Mouse (Mus musculus): ENCODE data around the gene Tm7sf2.

The Tm7sf2 gene

DNA sequence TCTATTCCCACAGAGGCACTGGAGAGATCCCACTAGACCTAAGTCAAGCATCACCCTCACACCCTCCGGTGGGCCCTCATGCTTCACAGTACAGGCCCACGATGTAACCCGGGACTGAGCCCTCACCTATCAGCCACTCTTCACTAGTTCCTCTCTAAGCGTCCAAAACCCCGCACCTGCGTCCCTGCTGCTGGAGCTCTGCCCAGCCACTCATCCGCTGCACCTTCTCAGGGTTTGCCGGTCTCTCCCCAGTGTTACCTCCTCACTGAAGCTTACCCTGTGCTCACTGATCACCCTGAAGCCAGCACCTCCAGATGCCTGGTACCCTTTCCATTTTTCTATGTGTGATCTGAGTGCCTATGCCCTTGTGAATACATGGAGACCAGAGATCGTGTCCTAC, 25.9 kb downstream of the Tm7sf2 start:
- DNase-seq = no peak

DNA sequence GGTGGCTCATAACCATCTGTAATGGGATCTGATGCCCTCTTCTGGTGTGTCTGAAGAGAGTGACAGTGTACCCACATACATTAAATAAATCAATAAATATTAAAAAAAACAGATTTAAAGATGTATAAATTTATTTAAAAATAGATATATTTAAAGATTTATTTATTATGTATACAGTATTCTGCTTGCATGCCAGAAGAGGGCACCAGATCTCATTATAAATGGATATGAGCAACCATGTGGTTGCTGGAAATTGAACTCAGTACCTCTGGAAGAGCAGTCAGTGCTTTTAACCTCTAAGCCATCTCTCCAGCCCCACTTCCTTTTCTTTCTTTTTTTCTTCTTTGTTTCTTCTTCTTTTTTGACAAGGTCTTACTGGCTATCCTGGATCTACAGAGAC, 28.2 kb downstream of the Tm7sf2 start:
- DNase-seq = no peak

DNA sequence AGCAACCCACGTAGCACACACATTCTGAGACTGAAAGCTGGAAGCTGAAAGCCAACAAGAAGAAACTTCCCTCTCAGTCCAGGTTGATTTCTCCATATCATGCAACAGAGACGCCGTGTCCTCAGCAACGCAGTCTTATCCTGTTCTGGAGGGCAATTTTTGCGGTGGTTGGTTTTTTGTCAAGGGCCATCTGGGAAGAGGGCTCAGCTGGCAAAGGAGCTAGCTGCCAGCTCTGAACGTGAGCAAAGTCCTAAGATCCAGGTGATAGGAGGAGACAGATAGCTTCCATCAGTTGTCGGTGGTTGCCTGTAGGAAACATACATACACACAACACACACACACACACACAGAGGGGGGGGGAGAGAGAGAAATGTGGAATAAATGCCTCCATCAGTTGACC, 29.8 kb downstream of the Tm7sf2 start:
- DNase-seq = no peak

DNA sequence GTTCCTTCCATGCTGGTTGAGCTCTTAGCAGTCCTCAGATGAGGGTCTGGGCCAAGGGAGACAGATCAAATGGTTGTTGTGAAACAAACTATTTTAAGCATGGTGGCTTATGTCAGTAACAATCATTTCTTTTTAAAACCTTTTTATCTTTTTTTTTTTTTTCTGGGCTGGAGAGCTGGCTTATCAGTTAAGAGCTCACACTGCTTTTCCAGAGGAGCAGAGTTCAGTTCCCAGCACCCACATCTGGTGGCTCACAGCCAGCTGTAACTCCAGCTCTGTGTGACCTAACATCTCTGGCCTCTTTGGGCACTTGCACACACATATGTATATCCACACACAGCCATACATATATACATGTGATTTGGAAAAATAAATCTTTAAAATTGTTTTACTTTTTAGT, 30.5 kb downstream of the Tm7sf2 start:
- DNase-seq = no peak

DNA sequence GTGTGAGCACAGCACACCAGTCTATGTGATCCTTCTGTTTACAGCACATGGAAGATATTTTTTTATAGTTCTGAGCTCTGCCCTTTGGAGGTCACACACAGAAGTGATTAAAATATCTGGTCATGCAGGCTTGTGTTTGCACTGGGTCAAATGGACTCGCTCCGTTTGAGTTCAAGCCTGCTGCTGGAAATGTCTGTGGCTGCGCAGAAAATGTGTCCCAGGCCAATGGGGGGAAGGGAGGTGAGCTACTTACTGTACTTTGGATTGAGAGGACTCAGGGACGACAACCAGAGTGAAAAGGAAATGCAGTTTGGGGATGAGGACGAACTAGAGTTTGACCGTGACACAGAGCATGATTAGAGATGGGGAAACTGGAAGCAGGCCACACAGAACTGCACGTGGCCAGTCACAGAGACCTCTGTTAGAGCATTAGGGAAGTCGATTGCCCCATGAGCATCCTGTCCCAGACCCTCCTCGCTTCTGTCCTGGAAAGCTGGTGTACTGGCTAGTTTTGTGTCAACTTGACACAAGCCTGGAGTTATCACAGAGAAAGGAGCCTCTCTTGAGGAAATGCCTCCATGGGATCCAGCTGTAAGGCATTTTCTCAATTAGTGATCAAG, 32.1 kb downstream of the Tm7sf2 start:
- no peak for DNase-seq

DNA sequence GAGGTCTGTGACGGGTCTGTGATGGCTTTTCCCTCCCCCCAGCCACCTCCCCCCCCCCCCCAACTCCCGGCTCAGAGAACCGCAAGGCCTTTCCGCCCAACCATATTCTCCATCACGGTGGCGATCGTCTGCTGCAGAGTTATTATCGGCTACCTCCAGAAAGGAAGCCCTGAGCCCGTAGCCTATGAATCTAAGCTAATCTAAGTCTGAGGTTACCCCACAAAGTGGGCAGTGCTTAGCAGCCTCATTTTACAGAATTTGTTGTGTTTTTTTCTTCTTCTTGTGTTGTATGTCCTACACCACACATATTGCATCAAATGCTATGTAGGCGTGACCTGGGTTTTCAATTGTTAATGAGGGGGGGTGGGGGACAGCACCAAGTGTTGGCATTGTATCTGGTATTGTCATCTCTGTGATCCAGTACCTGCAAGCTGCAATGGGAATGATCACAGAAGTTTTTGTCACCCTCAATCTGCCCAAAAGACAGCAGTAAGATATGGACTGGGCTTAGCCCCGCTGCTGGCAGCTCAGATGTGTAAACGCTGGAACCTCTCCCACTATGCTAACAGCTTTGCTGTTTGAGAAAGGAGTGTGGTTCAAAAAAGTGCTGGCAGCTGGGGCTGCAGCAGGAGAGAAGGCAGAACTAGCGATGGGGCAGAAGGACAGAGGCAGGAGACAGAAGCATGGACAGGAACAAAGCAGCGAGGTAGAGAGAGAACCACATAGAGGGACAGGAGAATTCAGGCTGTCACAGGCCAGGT, 37.5 kb downstream of the Tm7sf2 start:
- no peak for DNase-seq

DNA sequence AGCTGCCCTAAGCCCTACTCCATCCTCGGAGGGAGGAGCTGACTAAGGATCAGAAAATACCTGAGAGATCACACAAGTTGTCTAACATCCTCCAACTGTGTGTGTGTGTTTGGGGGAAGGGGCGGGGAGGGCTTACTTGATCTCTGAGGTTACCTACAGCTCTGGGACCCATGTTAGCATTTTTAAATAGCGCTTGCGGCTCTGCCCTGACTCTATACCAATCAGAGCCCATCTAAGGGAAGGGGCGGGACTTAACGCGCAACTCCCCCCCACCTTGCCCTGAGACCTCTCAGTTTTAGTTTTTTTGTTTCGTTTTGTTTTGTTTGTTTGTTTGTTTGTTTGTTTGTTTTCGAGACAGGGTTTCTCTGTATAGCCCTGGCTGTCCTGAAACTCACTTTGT, 38.7 kb downstream of the Tm7sf2 start:
- no peak for DNase-seq

DNA sequence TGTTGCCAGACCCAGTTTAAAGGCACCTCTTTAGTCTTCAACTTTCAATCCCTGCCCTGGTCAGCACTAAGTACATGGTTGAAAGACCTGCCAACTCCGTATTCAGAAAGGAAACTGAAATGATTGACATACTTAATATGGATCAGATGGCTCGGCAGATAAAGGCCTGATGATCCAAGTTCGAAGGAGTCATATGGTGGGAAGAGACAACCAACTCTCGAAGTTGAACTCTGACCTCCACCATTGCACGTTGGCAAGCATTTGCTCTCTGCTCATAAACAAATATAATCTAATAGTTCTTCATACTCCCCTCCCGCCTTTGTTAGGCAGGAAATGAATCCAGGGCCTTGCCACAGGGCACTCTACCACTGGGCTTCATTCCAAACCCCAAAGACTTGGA, 39.2 kb downstream of the Tm7sf2 start:
- DNase-seq = no peak

DNA sequence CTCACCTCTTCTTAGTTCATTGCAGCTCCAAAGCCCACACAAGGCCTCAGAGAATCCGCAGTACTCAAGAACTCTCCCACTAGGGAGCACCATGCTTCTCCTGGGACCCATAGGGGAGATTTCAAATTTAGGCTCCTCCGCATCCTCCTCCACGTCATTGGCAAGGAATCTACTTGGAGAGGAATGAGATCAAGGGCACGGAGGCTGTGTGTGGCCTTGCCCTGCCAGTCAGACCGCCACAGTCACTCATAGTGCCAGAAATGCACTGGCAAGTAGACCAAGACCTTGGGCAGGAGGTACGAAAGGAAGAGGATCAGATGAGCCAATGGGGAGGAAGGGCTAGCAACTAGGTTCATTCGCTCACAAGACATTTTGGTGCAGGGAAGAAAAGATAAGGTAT, 44.2 kb downstream of the Tm7sf2 start:
- no peak for DNase-seq

DNA sequence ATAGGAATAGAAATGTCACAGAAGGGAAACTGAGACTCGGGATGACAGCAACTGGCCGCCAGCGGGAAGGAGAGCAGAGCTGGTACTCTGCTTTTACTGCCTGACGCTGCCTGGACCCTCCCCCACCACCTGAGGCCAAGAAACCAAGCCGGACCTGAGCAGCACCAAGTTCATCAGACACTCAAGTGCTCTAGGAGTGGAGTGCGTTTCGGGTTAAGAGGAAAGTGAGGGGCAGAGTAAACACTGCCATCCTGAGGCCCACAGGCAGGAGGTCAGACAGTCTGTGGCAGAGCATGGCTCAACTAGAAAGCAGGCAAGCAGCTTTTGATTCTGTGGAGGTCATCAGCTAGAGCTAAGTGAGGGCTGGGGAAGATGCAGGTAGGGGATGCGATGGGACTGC, 45.1 kb downstream of the Tm7sf2 start:
- no peak for DNase-seq

DNA sequence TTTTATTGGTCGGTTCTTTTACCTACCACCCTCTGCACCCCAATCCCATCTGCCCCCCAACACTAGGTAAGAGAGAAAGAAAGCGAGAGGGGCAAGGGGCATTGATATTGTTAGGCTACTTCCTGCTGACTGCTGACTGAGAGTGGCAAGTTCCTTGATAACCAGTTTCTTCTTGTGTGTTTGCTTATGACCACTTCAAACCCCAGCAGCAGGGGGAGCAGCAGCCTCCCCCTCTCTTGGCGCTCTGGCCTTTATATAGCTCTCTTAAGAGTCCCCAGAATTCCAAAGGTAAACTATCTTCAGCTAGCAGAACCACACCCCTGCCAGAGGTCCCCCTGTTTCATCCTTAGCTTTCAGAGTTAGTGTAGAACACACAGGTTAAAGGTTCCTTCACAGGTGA, 47.9 kb downstream of the Tm7sf2 start:
- no peak for DNase-seq

DNA sequence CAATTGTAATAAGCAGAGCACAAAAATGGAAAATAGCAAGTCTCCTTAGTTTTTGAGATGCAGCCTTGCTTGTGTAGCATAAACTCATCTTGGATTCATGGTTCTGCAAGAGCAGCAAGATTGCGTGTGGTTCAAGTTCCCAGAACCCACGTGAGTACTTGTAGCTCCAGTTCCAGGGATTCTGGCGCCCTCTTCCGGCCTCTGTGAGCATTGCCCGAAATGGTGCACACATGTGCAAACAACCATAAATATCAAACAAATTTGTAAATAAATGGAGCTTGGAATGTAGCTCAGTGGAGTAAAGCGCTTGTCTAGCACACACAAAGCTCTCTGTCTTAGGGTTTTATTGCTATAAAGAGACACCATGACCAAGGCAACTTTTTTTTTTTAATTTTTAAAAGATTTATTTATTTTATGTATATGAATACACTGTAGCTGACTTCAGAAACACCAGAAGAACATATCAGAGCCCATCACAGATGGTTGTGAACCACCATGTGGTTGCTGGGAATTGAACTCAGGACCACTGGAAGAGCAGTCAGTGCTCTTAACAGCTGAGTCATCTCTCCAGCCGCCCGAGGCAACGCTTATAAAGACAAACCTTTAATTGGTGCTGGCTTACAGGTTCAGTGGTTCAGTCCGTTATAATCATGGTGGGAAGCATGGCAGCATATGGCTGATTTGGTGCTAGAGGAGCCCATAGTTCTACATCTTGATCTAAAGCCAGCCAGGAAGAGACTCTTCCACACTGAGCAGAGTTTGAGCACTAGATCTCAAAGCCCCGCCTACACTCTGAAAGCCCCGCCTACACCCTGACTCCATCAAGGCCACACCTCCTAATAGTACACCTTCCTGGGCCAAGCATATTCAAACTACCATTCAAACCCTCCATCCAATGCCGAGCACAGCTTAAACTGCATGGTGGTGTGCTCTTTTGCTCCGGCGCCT, 49.8 kb downstream of the Tm7sf2 start:
- peak; percentile 93 to 94 for DNase-seq

DNA sequence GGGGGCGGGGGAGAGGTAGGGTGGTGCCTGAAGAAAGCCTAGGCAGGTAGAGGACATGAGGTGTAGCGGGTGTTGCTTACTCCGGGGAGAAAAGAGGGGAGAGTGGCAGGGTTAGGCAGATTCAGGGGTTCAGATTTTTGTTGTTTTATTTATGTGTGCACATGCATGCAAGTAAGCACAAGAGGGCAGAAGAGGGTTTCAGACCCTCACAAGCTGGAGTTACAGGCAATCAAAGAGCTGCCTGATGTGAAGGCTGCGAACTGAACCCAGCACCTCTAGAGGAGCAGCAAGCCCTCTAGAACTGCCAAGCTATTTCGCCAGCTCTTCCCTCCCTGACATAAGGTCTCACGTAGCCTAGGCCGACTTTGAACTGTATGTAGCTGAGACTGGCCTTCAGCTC, 51.6 kb downstream of the Tm7sf2 start:
- peak in 1 of 2 experiments; percentile 35 for DNase-seq

DNA sequence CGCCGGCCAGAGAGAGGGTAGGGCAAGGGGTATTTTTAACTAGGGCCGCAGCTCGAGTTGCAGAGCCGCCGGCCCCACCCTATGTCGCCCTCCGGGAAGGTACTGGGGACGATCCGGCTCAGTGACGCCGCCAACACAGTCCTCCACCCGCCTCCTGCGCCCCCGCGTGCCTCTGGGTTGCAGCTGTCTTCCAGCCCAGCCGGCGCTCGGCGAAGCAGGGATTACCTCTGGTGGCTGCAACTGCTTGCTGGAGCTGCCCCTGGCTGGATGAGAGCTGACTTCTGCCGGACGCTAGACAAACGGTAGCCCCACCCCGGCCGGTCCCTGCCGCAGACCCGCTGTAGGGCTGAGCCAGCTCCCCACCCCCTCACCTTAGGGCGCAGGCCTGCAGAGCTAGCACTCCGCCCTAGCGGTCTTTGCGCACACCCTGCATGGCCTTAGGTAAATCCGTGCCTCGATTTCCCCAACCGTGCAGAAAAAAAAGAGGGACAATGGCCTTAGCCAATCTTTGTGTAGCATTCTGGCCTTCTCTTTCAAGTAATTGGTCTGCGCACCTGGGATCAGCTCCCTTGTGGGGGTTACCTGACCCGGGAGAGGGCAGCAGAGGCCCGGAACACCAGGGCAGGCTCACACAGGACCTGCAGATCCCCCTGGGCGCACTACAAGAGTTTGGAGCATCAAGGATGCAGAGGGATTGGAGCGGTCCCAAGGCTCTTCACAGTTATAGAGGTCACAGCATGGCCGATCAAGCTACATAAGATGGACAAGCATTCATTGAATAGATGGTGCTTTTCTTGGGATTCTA, 52.5 kb downstream of the Tm7sf2 start, which contains the start of gene Capn1:
TSS of gene Capn1 (minus strand) at position 387 of the 805 bp plus-strand sequence.
- peak; percentile 84 to 90 for DNase-seq

DNA sequence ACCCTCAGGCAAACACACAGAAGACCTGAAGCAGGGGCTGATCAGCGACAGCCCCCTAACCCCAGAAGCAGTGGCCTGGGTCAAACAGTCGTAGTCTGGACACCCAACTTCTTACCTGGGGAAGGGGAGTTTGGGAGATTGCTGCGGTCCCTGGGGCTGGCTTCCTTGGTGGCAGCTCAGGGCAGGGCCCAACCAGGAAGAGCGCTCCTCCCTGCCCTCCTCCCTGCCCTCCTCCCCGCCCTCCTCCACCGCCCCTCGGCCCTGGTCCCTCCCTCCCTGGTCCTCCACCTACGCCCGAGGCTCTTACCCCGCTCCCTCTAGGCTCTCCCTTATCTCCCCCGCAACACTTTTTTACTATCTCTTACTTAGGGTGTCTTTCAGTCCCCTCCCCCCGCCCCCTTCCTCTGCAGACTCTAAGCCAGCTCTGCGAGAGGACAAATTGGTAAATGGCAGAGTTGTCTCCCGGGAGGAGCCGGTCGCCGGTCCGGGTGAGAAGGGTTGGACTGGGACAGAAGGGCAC, 53.1 kb downstream of the Tm7sf2 start:
- peak; percentile 60 to 74 for DNase-seq

DNA sequence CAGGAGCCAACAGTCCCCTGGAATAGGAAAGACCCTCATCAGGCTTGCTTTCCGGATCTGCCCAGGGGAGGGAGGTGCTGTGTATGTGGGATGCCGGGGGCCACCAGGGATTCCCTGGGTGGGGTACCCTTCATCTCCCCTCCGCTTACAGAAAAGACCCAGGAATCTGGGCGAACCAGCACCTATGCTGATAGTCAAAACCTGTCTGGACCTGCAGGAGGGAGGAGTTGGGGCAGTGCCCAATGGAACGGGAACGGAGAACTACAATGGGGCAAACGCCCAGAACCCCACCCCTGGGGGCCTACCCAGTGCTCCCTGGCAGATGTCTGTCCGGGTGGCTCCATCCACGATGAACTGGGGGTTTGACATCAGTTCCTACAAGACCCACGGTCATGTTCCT, 54.5 kb downstream of the Tm7sf2 start:
- DNase-seq = no peak

Measured in kidney, postnatal 4 days (tissue).